Mouse (Mus musculus) thymus, postnatal 10 days (tissue): ENCODE measurements at regions not wholly inside any gene's neighbourhood (a gene's known extent, or its start where the extent isn't known, plus 50 kb on each side); places are given as distances from the start of the nearest gene placed in this dataset.

Source experiments
- DNase-seq, 2 experiments: peaks; one replicate each; pipeline ENCODE4 v3.0.0; 2021; ENCODE audit warnings: low spot score in 2 of 2

DNA sequence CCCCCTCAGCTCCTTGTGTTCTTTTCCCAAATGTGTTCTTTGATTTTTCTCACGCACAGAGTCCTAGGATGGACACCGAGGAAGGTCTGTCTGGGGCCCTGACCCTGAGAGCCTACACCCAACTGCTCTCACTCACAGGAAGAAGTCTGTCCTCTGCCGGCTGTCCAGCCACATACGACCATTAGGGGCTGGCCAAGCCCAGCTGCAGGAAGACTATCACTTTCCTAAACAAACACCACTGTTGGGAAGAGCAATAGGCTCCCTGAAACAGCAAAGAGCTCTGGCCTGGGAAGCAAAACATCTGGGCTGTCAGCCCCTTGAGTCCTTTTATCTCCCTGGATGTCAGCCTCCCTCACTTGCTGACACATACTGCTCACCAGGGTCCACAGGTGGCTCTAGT, 224.8 kb upstream of the Far2 start:
- no peak for DNase-seq

DNA sequence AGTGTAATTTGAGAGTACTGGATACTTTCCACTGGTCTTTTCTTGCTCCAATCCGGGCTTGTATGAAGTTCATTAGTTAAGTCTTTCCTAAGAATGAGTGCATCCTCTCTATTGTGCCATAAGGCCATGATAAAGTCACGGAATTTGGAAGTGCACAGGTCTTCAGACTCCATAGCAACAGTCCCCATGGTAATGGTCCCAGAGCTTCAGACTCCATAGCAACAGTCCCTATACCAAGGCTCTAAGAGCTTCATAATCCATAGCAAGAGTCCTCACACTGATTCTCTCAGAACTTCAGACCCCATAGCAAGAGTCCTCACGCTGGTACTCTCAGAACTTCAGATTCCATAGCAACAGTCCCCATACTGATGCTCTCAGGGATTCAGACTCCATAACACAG, 214.5 kb upstream of the Far2 start:
- DNase-seq, result no peak

DNA sequence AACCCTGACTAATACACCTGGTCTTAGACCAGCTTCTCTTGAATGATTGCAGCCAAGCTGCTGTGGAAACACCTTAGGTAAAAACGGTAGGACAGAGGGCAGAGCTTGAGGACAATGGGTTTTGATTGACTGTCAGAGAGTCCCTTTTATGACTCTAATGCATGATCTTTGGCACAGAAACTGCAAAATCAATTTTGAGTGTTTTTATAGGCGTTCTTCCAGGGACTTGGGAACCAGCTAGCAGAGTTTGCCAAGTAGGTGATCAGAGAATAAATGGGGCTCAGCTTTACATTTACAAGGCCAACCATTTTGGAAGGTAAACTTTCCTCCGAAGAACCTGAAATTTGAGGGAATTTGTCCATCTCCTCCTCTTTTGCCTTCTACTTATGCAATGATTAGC, 213.6 kb upstream of the Far2 start:
- DNase-seq, result no peak

DNA sequence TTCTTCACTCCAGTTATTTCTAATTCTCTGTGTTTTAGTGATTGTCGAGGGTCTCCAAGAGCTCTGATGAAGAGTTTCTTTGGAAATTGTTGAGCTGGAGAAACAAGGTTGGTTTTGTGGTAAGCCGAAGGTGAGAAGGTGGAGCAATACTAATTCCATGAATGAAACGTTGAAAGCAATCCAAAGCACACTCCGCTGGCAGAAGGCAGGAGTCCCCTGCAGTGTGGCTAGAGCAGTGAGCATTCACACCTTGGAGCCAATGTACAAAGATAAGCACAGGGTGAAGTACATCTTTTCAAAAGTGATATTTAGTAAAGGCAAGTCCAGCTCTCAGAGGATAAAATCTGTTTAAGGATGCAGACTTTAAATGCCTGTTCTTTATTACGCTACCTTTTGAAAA, 208.2 kb upstream of the Far2 start:
- no peak for DNase-seq

DNA sequence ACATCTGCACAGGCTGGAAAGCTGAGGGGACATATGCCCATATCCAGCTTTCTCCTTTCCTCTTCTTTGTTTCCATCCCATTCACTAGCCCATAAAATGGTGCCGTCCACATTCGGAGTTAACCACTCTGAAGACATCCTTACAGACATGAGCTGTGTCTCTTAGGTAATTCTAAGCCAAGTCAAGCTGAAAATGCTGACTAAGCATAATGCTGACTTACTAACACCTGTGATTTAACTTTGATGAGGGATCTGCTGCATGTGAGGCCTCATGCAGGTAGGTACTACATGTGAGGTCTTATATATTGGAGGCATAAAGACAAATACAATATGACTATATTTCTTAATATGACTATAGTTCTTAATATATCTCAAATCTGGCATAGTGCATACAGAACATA, 197.1 kb upstream of the Far2 start:
- DNase-seq, result no peak

DNA sequence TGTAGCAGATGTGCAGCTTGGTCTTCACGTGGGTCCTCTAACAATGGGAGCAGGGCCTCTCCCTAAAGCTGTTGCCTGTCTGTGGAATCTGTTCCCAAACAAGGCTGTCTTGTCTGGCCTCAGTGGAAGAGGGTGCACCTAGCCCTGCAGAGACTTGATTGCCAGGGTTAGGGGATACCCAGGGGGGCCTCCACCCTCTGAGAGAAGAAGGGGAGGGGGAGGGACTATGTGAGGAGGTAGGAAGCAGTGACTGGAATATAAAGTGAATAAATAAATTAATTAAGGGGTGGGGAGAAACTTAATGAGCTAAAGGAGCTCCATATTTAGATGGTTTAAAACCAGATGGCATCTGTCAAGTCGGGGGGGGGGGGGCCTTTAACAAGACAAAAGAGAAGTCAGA, 185.9 kb upstream of the Far2 start:
- no peak for DNase-seq

DNA sequence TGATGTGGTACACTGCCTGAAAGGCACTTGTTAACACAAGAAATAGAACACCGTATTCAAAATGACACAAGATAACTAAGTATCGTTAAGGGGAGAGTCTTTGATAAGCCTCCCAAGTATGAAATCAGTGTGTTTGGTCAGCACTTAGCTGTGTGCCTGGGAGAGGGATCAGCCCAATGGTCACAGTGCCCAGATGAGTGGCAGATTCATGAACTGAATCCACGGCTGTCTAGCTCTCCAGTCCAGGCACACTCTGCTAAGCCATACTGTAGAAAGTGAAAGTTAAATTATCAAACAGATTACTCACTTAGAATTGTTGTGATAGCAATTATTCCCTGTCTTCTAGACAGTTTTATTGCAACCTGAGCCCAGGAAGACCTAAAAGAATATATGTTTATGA, 176.0 kb upstream of the Far2 start:
- no peak for DNase-seq

DNA sequence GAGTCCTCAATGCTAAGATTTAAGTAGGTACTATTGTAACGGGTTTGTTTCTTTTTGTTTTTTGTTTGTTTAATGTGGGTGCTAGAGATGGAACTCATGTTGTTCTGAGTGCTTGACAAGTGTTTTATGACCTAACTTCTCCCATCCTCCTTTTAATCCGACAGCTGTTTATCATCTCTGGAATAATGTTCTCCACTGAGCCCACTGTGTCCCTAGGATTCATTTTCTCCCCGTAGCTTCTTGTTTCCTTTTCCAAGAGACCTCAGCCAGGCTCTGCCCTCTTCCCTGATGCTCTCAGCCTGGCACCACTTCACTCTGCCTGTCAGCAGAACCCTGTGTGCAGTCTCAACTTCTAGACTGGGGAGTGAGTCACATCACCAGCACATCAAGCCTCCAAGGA, 173.9 kb upstream of the Far2 start:
- DNase-seq, result no peak

DNA sequence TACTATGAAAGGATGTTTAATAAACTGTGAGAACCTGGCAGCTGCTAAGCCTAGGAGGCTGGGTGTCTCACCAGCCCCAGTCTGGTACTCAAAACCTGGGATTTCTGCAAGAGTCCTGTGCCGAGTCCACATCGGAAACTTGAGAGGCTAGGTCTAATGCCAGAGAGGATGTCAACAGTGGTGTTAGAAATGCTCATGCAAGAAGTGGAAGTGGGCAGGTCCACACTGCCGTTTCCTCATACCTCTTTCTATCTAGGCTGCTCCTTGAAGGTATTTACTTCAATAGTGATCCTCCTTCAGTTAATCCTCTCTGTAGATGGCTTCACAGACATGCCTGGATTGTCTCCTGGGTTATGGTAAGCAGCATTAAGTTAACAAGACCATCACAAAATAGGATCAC, 168.6 kb upstream of the Far2 start:
- DNase-seq, result no peak

DNA sequence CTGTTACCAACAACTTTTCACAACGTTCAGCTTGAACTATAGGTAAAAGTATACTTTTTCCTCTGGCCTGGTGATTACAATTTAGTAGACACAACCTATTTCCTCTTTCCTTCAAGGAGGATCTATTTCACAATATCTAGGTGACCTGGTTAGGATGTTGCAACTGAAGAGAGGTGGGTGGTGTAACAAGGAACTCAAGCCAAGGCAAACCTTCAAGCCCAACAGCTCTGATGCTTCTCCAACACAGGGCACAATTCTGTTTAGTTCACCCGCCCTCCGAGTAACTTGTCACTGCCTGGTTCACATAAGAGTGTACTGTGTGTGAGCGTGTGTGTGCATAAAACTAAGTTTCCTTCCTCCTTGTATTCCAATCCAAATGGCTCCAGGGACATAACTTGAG, 161.2 kb upstream of the Far2 start:
- DNase-seq, result no peak

DNA sequence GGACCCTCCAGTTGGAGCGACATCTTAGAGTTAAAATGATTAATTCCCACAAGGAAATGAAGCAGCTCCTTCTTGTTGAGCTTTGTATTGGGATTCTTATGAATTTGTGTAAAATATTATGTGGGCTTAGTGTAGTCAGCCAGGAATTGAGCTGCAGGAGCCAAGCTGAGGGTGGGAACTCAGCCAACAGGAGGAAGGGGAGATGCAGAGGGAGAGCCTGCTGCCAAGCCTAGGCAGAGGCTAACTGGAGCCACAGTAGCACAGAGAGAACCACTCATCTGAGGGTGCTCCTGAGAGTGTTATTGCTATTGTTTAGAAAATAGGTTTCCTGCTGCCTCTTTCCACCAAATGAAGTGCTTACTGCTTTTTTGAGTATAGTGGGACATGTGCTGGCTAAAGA, 127.4 kb upstream of the Far2 start:
- DNase-seq, result no peak

DNA sequence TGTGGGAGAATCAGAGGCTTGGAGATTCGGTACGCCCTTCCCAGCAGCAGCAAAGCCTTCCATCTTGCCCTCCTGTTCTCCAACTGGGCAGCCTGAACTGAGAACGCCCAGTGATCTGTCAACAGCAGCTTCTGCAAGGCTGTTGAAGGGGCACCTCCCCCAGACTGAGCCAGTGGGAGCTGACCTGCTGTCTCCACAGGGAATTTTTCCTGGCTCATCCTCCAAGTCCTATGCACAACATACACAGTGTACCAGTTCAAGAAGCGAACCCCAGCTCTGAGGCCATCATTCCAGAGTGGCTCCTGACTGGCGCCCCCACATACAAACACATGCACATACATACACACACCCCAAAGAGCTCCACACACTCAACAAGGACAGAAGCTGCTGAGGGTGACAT, 126.0 kb upstream of the Far2 start:
- DNase-seq, result no peak

DNA sequence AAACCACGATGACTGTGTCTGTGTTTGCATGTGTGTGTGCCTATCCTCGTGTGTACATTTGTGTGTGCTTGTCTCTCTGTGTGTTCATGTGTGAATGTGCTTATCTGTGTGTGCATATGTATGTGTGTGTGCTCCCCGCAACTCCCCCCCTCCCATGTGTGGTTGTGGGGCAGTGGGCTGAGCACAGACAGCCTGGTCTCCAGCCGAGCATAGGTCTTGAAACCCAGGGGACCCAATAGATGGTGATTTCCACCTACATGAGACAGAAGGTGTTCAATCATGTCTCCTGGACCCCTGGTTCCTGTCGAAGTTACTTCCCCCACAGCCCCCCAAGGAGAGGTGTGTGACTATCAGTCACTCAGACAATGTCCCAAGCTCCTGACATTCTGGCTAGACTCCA, 124.6 kb upstream of the Far2 start:
- DNase-seq, result no peak

DNA sequence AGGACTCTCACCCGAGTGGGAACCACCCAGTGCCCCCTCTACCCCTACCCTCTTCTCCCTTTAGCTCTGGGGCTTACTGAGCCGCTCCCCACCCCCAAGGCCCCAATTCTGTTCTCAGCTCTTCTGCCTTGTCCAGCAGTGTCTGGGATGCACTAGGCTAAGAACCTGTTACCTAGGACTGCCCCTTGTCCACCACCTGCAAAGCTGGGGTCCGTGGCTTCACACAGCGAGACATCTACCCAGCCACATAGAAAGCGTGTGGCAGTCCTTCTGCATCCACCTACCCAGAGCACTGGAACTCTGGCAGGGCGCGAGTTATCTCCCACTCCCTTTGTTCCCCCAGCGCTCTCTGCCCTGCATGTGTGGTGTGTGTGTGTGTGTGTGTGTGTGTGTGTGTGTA, 123.8 kb upstream of the Far2 start:
- DNase-seq, result no peak

DNA sequence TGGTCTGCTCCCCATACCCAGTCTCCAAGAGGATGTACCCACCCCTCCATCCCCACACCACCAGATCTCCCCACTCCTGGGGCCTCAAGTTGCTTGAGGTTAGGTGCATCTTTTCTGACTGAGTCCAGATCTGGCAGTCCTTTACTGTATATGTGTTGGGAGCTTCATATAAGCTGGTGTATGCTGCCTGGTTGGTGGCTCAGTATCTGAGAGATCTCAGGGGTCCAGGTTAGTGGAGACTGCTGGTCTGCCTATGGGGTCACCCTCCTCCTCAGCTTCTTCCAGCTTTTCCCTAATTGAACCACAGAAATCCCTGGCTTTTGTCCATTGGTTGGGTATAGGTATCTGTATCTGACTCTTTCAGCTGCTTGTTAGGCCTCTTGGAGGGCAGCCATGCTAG, 118.1 kb upstream of the Far2 start:
- DNase-seq, result no peak

DNA sequence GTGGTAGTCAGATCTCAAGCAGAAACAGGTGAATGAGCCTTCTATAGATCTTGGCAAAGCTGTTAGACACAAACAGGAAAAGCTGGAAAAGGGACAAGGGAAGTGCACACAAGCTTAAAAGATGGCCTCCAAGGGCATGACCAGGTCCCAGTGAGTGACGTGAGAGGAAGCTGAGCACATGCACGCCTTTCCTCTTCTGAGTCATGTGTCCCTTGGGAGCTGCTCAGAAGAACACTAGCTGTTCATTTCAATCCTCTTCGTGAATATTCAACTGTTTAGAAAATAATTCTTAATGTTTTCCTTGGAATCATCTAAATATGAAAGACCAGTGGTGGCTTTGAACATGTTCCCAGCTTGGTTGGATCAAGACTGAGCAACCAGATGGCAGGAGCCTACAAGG, 103.0 kb upstream of the Far2 start:
- DNase-seq, result no peak

DNA sequence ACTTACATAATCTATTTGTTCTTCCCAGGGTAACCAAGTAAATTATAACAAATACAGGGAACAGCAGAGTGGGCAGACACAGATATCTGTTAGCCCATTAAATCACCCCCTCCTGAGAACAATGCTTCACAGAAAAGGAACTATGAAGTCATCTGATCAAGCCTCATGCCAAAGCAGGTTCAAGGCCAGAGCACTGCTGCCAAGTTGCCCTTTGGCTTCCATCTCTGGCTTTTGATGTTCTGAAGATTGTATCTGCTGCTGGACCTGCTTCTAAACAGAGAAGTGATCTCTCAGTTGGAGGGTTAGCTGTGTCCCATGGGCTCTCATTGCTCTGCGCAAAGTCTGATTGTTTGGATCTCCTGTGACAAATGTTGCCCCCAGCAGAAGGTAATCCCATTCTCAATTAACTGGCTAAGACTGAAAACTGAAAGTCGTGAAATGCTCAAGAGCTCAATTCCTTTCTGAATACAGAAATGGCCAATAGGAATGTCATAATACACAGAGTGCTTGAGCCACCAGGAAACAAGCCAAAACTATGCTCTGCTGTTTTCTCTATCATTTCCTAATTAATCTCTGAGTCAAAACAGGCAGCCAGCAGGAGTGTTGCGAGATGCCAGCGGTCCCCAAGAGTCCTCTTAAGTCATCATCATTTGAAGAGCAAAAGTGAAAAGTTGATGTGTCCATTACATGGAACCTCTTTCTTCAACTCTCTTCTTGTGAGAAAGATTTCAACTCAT, 102.0 kb upstream of the Far2 start:
- no peak for DNase-seq

DNA sequence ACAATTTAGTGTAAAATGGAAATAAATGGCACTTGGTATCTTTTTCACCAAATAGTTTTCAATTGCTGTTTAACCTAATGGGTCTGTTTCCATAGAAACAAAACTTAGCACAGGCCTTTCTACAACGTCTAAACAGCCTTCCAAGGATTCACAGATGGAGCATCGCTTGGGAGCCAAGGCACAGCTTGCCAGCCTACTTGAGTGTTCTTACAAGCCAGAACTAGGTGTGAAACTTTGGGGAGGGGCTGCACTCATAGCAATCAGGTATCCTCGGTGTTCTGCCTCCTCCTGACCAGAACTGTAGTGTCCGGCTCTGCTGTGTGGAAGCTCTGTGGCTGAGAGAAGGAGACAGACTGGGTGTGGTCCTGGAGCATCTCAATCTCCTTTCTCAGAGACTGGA, 99.1 kb upstream of the Far2 start:
- no peak for DNase-seq

DNA sequence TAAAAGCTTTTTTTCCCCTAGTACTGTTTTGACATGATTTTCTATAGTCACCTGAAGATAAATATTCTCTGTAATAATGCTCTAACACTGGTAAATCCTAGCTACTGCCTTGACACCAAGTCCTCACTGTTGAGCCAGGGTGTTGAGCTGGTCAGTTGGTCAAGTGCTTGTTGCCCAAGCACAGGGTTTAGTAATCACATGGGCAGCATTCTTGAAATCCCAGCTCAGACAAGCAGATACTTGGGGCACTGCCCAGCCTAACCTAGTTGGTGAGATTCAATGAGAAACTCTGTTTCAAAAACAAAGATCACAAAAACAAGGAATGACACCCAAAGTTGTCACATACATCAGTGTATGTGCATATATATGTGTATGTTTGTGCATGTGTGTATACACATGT, 95.4 kb upstream of the Far2 start:
- DNase-seq, result no peak

DNA sequence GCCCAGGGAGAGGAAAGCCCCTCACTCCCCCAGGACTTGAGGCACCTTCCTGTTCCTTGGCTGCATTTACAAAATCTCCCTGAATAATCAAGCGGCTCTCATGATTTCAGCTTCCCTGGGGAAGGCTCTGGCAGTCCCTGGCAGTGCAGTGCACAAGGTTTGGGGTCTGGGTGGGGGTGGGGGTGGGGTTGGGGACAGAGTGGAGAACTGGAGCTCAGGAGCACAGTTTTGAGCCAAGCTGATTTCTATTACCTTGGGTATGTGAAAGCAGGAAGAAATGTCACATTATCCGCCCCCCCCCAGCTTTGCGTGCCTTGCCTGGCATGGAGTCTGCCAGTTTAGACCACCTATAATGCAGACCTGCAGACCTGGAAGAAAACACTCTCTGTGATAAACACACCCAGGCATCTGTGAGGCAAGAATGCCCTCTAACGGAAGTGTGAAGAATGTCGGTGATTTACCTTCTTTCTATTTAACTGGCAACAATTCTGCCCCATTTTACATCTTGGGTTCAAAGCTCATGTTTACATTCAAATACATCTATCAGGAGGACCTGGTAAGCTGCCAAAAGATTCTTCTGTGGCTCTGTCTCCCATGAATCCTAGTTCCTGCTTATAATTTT, 93.9 kb upstream of the Far2 start:
- no peak for DNase-seq

DNA sequence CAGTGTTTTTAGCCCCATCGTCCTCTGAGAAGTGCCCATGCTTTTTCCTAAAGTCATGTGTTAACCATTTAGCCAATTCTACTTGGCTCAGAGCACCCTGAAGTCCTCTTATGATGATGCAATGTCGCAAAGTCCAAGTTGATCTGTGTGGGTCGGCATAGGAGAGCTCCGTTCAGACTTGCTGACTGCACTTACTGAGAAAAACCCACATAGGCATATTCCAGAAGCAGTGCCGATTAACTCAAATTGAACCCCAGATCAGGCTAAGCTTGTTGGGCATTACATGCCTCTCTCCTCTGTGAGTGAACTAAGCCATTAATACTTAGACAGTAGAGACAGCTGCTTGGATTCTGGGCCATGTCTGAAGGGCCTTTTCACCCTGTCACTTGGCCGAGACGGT, 93.3 kb upstream of the Far2 start:
- no peak for DNase-seq

DNA sequence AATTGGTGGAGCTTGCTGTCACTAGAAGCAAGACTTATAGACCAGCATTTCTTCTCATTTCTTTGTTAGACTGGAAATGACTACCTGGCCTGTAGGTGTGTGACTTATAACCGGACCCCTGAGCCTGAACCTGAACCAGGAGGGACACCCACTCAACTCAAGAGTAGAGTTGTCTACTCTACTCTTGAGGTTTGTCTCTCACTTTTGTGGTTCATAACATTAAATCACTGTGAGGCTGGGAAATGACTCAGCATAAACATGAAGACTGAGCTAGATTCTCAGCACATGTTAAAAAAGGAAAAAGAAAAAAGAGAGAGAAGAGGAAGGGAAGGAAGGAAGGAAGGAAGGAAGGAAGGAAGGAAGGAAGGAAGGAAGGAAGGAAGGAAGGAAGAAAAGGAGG, 92.8 kb upstream of the Far2 start:
- DNase-seq, result no peak

DNA sequence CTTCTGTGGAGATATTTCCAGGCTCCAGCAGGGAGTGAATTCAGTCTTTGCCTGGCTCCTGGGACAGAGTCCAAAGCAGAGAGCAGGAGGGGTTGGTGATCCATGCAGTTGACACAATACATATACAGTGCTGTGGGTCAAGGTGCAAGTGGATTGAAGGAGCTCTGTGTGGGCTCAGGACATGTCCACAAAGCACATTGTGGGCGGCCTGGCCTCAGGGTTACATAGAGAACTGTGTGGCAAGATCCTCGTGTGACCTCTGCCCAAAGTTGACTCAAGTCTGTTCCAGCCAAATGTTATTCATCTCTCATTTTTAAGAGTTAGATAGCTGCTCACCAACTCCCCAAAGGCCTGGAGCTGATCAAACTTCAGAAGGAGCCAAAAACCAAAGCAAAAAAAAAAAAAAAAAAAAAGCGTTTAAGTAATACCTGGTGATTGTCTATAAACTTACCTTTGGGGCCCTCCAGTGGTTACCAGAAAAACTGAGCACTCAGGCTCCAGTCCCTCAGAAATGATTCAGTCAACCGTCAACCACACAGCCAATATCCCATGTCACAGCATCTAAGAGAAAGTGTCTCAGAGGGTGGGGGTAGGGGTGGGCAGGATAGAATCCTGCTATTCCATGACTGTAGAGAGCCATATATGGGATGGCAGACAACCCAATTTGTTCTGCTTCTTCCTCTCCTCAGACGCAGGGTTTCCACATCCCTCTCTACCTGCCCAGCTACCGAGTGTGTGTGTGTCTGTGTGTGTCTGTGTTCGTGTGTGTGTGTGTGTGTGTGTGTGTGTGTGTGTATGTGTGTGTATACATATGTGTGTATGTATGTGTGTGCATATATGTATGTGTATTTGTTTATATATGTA, 91.9 kb upstream of the Far2 start:
- DNase-seq, result no peak
